Mouse (Mus musculus) megakaryocyte, embryonic 14.5 days (primary cell): ENCODE measurements around the gene Anp32b.

Source experiments
- FLI1 ChIP-seq: IDR thresholded peaks from 2 replicates; pipeline ENCODE4 v1.6.1; 2012; ENCODE audit warnings: low read length, inconsistent platforms, mixed read lengths
- GATA1 ChIP-seq: IDR thresholded peaks from 3 replicates; pipeline ENCODE4 v1.6.1; 2012; ENCODE audit warnings: mixed read lengths, low read length, inconsistent platforms, borderline replicate concordance

DNA sequence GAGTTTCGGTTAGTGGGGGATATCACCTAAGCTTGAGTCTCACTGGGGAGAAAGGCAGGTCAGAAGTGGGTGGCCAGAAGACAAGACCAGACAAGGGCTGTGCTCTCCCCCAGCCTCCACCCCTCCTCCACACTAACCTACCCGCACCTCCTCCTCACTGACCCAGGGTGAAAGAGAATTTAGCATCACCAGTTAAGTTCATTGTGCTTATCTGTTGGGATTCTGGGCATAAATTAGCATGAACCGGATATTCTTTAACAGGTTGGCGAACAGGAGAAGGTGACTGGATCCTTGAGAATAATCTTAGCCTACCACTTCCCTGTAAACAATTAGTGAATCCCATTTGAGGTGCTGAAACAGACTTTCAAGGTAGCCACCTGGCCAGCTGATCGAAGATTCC is 24.4 kb downstream of the Anp32b start:
- TF ChIP-seq GATA1 (no peak), FLI1 (no peak)
